Mouse (Mus musculus) MN1 (cell line): ENCODE measurements around the gene Ctso.

ENCODE experiments used
- DNase-seq: peaks from one replicate; pipeline ENCODE4 v3.0.0-alpha.2; 2016; ENCODE audit warnings: low spot score

The Ctso gene

DNA sequence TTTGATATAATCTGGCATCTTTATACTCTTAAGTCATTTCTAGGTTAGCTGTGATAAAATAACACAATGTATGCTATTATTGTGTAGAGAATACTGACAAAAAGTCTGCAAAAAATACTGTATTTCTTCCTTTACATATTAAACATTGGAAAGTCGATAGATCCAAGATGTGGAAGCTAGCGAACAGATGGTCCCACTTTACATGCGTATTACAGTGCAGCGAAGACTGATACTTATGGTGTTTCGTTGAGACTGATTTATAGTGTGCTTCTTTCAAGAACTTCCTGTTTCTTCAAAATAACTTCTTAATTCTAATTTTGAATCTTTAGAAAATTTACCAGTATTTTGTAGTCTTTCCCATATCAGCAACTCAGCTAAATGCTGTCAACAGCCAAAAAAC, 25.1 kb downstream of the Ctso start:
- DNase-seq: no peak

DNA sequence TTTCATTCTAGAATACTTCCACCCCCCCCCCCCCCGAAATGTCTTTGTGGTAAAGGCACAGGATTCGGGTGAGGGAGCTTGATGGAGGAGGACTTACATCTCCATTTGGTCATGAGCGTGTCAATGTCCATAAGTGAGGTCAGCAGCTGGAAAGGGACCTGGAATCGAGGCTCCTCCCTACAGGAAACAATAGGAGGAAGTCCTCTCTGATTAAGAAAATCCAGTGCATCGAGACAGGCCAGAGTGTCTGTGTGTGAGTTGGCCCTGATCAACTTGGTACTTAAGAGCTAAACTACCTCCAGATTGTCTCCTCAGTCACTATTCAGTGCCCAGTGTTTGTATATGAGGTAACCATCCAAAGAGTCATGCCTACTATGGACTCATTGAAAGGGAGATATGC, 28.9 kb downstream of the Ctso start:
- no peak for DNase-seq

- DNase-seq: no peak
Observed at GRCm38 (mm10) chr3:81963768-81964167, 31.4 kb downstream of the Ctso start.

- no peak for DNase-seq
Observed at GRCm38 (mm10) chr3:81964596-81964995, 32.2 kb downstream of the Ctso start.

DNA sequence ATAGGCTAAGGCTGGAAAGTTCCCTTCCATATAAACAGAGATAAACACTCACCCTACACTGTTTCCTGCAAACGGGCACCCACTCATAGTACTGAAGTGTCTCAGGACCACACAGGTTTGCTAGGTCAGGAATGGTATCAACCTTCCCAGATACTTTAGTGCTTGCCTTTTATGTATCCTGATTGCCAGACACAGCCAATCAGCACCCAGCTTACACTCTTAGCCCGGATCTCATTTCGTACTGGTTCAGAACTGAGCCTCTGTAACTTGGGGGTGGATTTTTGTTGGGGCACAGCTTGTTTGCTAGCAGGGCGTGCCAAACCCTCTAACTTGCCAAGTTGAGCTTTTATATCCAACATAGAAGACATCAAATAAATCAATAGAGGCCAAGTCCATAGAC, 43.2 kb downstream of the Ctso start:
- DNase-seq: no peak

DNA sequence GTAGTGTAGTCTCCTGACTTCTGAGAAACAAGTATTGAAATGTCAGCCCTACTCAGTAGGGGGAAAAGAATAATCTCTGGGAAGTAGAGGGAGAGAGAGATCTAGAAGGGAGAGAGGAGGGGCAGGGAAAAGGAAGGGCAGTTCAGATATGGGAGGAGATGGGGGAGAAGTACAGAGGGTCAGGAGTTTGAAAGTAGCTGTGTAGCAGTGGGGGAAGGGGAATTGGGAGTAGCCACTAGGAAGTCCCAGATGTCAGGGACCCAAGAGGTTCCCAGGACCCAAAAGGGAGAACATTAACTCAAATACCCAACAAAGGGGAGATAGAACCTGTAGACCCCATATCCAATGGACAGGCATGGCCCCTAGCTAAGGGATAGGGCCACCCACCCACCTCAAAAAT, 43.7 kb downstream of the Ctso start, which contains the start of gene Tdo2:
Tdo2 (minus strand) TSS at position 101 of the 400 bp plus-strand sequence.
- DNase-seq: no peak

DNA sequence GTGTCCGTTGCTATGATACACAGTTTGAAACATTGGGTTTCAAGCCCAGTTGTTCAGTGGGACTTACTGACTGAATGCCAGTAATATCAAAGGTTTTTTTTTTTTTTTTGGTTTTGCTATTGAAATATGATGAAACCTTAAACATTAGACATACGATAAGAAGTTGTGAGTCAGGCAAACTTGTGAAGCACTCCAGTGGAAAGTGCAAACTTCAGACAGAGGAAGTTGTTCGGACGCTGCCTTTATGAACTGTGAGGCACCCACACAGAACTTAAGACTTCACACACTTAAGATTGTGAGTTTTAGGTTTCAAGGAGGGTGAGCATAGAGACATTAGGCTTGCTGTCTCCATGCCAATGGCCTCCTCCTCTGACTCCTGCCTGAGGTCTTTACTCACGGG, 49.2 kb downstream of the Ctso start:
- DNase-seq: no peak

DNA sequence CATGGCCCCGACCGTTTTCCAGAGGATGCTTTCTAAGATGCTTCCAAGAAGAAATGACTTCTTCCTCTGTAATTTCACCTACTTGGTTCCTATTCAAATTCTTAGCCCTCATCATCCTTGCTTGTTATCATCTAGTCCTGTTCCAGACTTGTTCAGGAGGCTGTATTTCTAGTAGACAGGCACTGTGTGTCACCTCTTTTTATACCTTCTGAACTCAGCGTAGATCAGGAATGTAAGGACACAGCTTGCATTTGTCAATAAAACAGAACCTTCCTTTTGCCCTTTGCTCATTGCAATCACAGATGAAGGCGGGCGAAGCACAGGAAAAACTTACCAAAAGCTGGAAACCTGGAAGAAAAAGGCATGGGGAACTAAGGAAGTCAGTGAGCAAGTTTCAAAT, 49.6 kb downstream of the Ctso start, which contains the start of gene Asic5:
Asic5 (plus strand) TSS at position 301 of the 400 bp plus-strand sequence.
- no peak for DNase-seq

DNA sequence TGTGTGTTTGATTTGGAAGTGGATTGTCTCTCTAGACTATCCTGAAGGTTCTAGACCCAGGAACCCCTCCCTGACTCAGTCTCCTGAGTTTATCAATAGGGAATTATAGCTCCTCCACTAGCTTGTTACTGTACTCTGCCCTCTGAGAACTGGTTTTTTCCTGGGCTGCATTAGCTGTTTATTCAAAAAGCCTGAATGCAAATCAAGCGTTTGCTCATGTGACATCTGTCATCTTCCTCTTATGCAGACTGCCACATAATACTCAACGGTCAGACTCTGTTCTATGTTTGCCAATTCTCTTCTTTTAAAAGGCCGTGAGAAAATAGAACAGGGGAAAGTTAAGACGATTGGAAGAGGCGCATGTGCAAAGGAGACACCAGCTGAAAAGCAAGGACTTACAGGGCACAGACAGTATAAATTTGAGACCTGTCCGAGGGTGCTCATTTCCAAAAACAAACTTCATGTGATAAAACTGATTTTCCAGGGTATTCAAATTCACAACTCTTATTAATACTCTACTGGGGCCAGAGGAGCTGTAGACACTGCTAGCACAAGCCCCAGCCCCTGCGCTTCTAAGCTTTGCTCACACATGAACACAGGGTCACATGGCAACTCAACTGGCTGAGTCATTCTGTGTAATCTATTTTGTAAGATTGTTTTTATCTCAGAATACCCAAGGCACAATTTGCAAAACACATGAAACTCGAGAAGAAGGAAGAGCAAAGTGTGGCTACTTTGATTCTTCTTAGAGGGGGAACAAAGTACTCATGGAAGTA, 50.9 kb downstream of the Ctso start:
- DNase-seq: peak; percentile 15

- peak; percentile 40 for DNase-seq
Observed at GRCm38 (mm10) chr3:81985100-81985499, 52.7 kb downstream of the Ctso start.

DNA sequence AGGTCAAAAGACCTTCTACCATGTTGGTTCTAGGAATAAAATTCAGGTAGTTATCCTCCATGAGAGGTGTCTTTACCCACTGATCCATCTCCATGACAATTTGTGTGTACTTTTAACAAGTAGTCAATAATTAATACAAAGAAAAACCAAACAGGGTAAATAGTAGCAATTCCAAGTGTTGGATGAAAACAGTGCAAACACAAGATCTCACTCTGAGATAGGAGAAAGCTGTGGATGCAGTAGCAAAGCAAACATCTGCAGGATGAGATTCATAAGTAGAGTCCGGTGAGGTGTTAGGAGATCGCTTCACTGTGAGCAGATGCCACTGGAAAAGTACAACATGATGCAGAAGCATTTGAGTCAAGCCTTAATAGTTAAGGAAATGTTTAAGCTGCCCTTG, 53.7 kb downstream of the Ctso start:
- DNase-seq: no peak

- no peak for DNase-seq
Observed at GRCm38 (mm10) chr3:81987628-81988027, 55.2 kb downstream of the Ctso start.

DNA sequence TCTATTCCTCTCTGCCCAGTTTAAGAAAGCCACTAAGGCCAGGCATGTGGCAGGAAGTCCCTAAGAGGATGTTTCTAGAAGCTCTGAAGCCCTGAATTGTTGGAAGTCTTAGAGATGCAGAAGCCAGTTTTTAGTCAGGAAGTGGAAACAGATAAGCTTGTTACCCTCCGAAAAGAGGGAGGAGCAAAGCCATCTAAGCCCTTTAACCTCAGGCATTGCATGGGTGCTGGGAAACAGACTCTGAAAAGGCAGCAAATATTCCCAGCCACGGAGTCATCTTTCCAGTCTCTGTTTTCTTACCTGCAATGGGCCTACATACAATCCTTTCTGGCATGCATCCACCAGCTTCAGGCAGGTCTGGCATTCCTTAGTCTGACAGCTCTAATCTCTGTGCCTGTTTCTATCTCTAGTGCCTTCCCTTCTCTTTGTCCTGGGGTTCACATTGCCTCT, 57.3 kb downstream of the Ctso start:
- no peak for DNase-seq

DNA sequence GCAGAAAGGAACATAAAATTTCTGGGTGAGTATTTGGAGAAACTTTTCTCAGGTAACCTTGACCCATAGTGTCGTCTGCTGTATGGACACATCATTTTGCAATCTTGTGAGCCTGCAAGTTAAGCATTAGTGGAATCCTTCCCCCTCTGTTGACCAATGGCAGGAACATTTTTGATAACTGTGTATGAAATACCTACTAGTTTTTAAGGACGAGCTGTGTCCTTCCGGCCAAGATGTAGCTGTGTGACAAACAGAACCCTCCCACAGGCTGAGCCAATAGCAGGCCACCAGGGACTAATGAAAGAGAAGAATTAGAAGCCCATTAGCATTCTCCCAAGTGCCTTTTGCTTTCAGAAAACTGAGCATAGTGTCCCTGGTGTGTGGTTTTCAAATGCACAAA, 58.1 kb downstream of the Ctso start:
- DNase-seq: no peak

- peak; percentile 16 for DNase-seq
Observed at GRCm38 (mm10) chr3:81995371-81995770, 63.0 kb downstream of the Ctso start.

DNA sequence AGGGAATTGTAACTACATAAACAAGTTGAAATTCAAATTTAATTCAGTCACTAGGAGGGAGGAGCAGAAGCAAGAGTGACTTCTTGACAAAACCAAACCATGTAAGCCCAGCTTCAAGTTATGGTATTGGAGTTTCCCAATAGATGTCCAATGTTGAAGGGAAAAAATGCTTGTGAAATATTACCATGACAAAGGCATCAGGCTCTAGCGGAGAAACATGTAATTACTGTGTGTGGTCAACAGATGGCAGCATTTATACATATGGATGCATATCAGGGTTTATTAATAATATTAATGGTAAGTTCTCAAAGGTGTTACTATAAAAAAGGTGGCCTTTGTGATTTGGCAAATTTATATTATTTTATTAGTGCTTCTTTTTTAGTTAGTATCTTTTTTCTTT, 63.6 kb downstream of the Ctso start:
- DNase-seq: peak; percentile 63
